Mouse (Mus musculus) midbrain, embryonic 15.5 days (tissue): ENCODE results near the gene Vps25. TPM values are rescaled to one million over a fixed set of nuclear protein-coding genes. Genes with fewer than 3 reads are reported as not detected.

ENCODE experiments used
- ATAC-seq: fragments of 200-750 bp; cut with Nextera tagmentation; replicated peaks from 2 replicates; pipeline ENCODE4 v1.8.0; 2017; ENCODE audit warnings: moderate TSS enrichment
- H3K27ac ChIP-seq: fragments of 300-500 bp; sonication (generic); 2 replicates; pipeline ENCODE4 v1.5.1; 2015; ENCODE audit warnings: mild to moderate bottlenecking, inconsistent platforms
- H3K27me3 ChIP-seq: fragments of 300-500 bp; sonication (generic); replicated peaks from 2 replicates; pipeline ENCODE4 v1.6.1; 2015; ENCODE audit warnings: inconsistent platforms
- H3K36me3 ChIP-seq: fragments of 300-500 bp; sonication (generic); replicated peaks from 2 replicates; pipeline ENCODE4 v1.6.1; 2015; ENCODE audit warnings: inconsistent platforms
- H3K4me1 ChIP-seq: fragments of 300-500 bp; sonication (generic); 2 replicates; pipeline ENCODE4 v1.6.1; 2015; ENCODE audit warnings: inconsistent platforms
- H3K4me2 ChIP-seq: fragments of 300-500 bp; sonication (generic); 2 replicates; pipeline ENCODE4 v1.6.1; 2015; ENCODE audit warnings: inconsistent platforms, mild to moderate bottlenecking, moderate library complexity
- H3K4me3 ChIP-seq: fragments of 300-500 bp; sonication (generic); 2 replicates; pipeline ENCODE4 v1.5.1; 2015; ENCODE audit warnings: mild to moderate bottlenecking, inconsistent platforms
- H3K9ac ChIP-seq: fragments of 300-500 bp; sonication (generic); 2 replicates; pipeline ENCODE4 v1.6.1; 2015; ENCODE audit warnings: mild to moderate bottlenecking, inconsistent platforms
- H3K9me3 ChIP-seq: fragments of 300-500 bp; sonication (generic); 2 replicates; pipeline ENCODE4 v1.6.1; 2016; ENCODE audit warnings: inconsistent platforms
- WGBS: fragments of 180-500 bp; shearing (Covaris S2); methylation state at CpG from one replicate; pipeline ENCODE4 v1.1.7; 2015; ENCODE audit warnings: mixed read lengths; 5-methylcytosine and 5-hydroxymethylcytosine counted together
- polyA plus RNA-seq: library from polyadenylated mRNA; unstranded; fragments of >200 nt; fragmentation: Nextera tagmentation; extraction: Ambion mirVana; gene quantifications from 2 replicates; pipeline ENCODE4 v1.2.1, GENCODE M21; 2015

Gene Vps25
- polyA plus RNA-seq, result 123 and 124 TPM in 2 replicates

- ATAC-seq, result peak; percentile 89
- peak within 1 kb of the TSS; percentile 93 for H3K4me2 ChIP-seq
- H3K27ac ChIP-seq, result peak within 1 kb of the TSS; percentile 89
- H3K9ac ChIP-seq, result peak within 1 kb of the TSS; percentile 82
- H3K27me3 ChIP-seq, result no peaks in the 10 kb centered on the region
- no peaks in the 10 kb centered on the region for H3K36me3 ChIP-seq
- peak within 1 kb of the TSS; percentile 74 for H3K4me3 ChIP-seq
- peaks cover 18% of the 10 kb centered on the region for H3K4me1 ChIP-seq
- H3K9me3 ChIP-seq, result no peaks in the 10 kb centered on the region
- WGBS, result 0% methylated on average over 40 of the region's 40 CpGs
Observed at GRCm38 (mm10) chr11:101253613-101254389, at the start of gene Vps25. Vps25 (plus strand) TSS chr11:101253707.

DNA sequence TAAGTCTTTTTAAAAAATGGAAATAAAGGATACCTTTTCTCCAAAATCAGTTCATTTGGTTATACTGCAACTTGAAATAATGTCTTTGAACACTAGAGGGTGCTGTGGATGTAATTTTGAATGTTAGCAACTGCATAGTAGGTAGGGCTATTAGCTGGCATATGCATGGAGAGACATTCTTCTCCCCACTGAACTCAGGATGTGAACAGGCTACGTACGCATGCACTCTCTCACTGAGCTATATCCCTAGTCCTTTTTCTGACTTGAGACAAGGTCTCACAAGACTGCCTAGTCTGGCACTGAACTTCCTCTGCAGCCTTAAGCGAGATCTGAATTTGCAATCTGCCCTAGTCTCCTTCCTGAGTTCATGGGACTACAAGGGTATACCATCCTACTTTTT lies 41.5 kb upstream of the Vps25 start:
- ATAC-seq, result no peak
- Histone ChIP-seq H3K4me2 (no peak overlapping the region), H3K9ac (no peak overlapping the region), H3K4me1 (no peaks in the 10 kb centered on the region), H3K27me3 (no peaks in the 10 kb centered on the region), H3K36me3 (peaks cover 17% of the 10 kb centered on the region; the same call in 1 of the 2 replicates), H3K9me3 (no peaks in the 10 kb centered on the region), H3K27ac (no peak overlapping the region), H3K4me3 (no peak overlapping the region)
- WGBS, result 39% methylated on average over 3 of the region's 3 CpGs

DNA sequence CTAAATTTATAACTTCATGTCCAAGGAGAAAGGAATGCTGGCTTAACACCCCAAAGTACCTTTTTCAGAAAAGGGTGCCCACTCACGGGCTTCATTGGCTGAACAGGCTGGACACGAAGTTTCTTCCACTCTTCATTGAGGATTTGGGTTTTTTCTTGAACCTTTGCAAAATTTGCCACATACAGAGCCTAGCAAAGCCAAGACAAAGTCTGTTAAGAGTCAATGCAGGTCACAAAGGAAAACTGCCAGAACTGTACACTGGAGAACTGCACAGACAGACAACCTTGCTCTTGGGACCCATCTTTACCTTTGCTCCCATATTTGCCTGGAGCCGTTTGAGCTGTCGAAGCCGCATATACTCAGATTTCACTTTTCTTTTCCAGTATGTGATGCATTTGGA lies 36.6 kb upstream of the Vps25 start:
- WGBS, result 92% methylated on average over 5 of the region's 5 CpGs
- Histone ChIP-seq H3K27me3 (no peaks in the 10 kb centered on the region), H3K9ac (no peak overlapping the region)

GRCm38 (mm10) chr11:101218436-101219055 lies 35.0 kb upstream of the Vps25 start:
- H3K27ac ChIP-seq, result no peak overlapping the region
- 86% methylated on average over 10 of the region's 10 CpGs for WGBS
- no peak overlapping the region for H3K4me2 ChIP-seq
- H3K27me3 ChIP-seq, result no peaks in the 10 kb centered on the region
- H3K9me3 ChIP-seq, result no peaks in the 10 kb centered on the region
- H3K9ac ChIP-seq, result no peak overlapping the region
- no peak overlapping the region for H3K4me3 ChIP-seq
- ATAC-seq, result no peak
- H3K4me1 ChIP-seq, result no peaks in the 10 kb centered on the region
- peaks cover 13% of the 10 kb centered on the region; the same call in 1 of the 2 replicates for H3K36me3 ChIP-seq

More for the DNA sequence above, 36.6 kb upstream of the Vps25 start:
- Histone ChIP-seq H3K4me1 (no peaks in the 10 kb centered on the region), H3K9me3 (no peaks in the 10 kb centered on the region), H3K4me3 (no peak overlapping the region), H3K36me3 (peaks cover 14% of the 10 kb centered on the region; the same call in 1 of the 2 replicates), H3K4me2 (no peak overlapping the region), H3K27ac (no peak overlapping the region)
- ATAC-seq, result no peak

- 0 out of 2 replicates have a peak, but pooled peaks cover 4% of the 10 kb centered on the region for H3K36me3 ChIP-seq
- no peak overlapping the region for H3K27ac ChIP-seq
- no peak overlapping the region for H3K9ac ChIP-seq
- peaks cover 7% of the 10 kb centered on the region for H3K4me1 ChIP-seq
- WGBS, result 63% methylated on average over 2 of the region's 2 CpGs
- no peak overlapping the region for H3K4me3 ChIP-seq
- no peaks in the 10 kb centered on the region for H3K9me3 ChIP-seq
- no peaks in the 10 kb centered on the region for H3K27me3 ChIP-seq
- H3K4me2 ChIP-seq, result no peak overlapping the region
- ATAC-seq, result no peak
Observed at GRCm38 (mm10) chr11:101220853-101221252, 32.7 kb upstream of the Vps25 start.

DNA sequence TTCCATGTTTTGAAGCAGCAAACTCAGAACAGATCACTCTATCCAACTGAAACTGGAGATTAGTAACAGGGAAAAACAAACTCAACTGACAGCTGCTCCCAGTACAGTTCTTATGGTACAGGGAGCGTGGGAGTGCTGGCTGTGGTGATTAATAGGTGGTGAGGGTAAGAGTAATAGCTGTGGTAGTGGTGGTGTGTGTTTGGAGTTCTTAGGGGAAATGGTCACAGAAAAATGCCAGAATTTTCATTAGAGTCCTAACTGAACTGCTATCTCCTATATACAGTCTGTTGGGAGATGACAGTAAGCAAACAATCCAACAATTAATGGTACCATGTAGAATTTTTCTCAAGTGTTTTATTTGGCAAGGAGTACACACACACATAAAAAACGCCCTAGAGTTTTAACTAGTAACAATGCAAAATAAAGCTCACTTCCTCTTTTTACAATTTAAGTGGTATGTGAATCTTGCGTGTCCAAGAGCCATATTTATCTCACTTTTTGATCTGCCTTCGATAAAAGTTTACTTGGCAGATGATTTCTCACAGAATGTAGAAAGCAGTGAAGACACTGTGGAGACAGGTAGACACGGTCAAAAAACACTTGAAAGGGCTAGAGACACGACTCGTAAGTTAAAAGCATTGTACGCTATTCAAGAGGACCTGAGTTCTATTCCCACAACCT lies 32.1 kb upstream of the Vps25 start:
- H3K27me3 ChIP-seq, result no peaks in the 10 kb centered on the region
- peaks cover 7% of the 10 kb centered on the region for H3K4me1 ChIP-seq
- H3K9ac ChIP-seq, result no peak overlapping the region
- no peak overlapping the region for H3K27ac ChIP-seq
- no peaks in the 10 kb centered on the region for H3K9me3 ChIP-seq
- 0 out of 2 replicates have a peak, but pooled peaks cover 4% of the 10 kb centered on the region for H3K36me3 ChIP-seq
- no peak for ATAC-seq
- H3K4me3 ChIP-seq, result no peak overlapping the region
- no peak overlapping the region for H3K4me2 ChIP-seq
- WGBS, result 91% methylated on average over 8 of the region's 8 CpGs

DNA sequence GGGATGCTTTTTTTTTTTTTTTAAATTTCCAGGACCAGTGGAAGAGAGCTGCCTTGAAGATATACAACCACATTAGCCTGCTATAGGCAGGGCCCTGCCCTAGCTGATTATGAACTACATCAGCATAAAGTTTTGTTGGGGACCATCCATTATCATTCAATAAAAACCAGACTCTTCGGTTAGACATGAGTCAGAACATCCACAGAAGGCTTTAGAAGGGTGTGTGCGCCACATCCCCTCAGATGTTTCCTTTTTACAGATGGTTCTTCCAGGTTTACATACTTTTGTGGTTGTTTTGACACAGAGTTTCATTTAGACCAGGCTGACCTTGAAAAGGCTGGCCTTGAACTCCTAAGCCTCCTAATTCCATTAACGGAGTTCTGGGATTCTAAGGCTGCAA lies 29.2 kb upstream of the Vps25 start:
- Histone ChIP-seq H3K4me1 (peaks cover 7% of the 10 kb centered on the region), H3K9ac (no peak overlapping the region), H3K27me3 (no peaks in the 10 kb centered on the region), H3K4me3 (no peak overlapping the region), H3K9me3 (no peaks in the 10 kb centered on the region), H3K4me2 (no peak overlapping the region), H3K36me3 (no peaks in the 10 kb centered on the region), H3K27ac (no peak overlapping the region)
- 93% methylated on average over 3 of the region's 3 CpGs for WGBS
- ATAC-seq, result no peak

- peak overlapping the region; percentile 79 for H3K9ac ChIP-seq
- H3K36me3 ChIP-seq, result no peaks in the 10 kb centered on the region
- H3K4me2 ChIP-seq, result peak overlapping the region; percentile 86
- 20% methylated on average over 25 of the region's 25 CpGs for WGBS
- no peak for ATAC-seq
- 0 out of 2 replicates have a peak, but pooled peaks cover 2% of the 10 kb centered on the region for H3K27me3 ChIP-seq
- peak overlapping the region; percentile 74 for H3K4me3 ChIP-seq
- peaks cover 7% of the 10 kb centered on the region for H3K4me1 ChIP-seq
- no peak overlapping the region for H3K27ac ChIP-seq
- H3K9me3 ChIP-seq, result no peaks in the 10 kb centered on the region
Observed at GRCm38 (mm10) chr11:101225331-101226064, 28.0 kb upstream of the Vps25 start.

- H3K36me3 ChIP-seq, result no peaks in the 10 kb centered on the region
- peak within 1 kb of the TSS; percentile 74 for H3K4me3 ChIP-seq
- H3K27me3 ChIP-seq, result 0 out of 2 replicates have a peak, but pooled peaks cover 3% of the 10 kb centered on the region
- ATAC-seq, result peak; percentile 96
- WGBS, result 1% methylated on average over 56 of the region's 56 CpGs
- H3K27ac ChIP-seq, result no peak within 1 kb of the TSS; the same call in 1 of the 2 replicates
- peaks cover 7% of the 10 kb centered on the region for H3K4me1 ChIP-seq
- H3K9me3 ChIP-seq, result no peaks in the 10 kb centered on the region
- H3K9ac ChIP-seq, result peak within 1 kb of the TSS; percentile 79
- H3K4me2 ChIP-seq, result peak within 1 kb of the TSS; percentile 86
Observed at GRCm38 (mm10) chr11:101226065-101226701, 27.3 kb upstream of the Vps25 start, which contains the start of gene Ezh1. Ezh1 (minus strand) TSS chr11:101226463.

DNA sequence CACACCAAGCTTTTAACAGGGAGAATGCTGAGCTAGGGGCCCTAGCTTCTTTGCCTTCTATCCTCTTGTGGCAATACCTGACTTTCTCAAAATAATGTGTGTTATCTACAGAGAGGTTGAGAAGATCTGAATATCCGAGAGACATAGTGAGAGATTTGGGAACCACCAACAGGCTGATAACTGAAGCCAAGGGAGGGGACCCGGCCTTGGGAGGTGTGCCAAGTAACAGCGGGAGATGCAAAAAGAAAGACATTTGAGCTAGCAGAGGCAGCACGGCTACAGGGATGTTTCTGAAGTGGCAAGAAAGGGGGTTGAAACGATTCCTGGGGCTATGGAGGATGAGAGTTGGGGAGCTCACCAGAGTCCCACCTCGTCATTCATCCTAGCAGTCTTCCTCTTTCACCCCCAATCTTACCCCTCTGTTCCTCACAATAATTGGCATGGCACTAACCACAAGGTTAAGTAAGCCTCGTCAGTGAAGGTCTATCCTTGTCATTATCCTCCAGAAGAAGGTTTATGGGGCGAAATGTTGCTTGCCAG lies 24.1 kb upstream of the Vps25 start:
- peaks cover 7% of the 10 kb centered on the region for H3K4me1 ChIP-seq
- 0 out of 2 replicates have a peak, but pooled peaks cover 3% of the 10 kb centered on the region for H3K27me3 ChIP-seq
- 27% methylated on average over 8 of the region's 8 CpGs for WGBS
- H3K36me3 ChIP-seq, result no peaks in the 10 kb centered on the region
- ATAC-seq, result no peak
- no peak overlapping the region for H3K4me3 ChIP-seq
- no peak overlapping the region for H3K9ac ChIP-seq
- no peak overlapping the region for H3K27ac ChIP-seq
- H3K9me3 ChIP-seq, result no peaks in the 10 kb centered on the region
- no peak overlapping the region for H3K4me2 ChIP-seq

GRCm38 (mm10) chr11:101230061-101230511 lies 23.4 kb upstream of the Vps25 start:
- 0 out of 2 replicates have a peak overlapping the region, but pooled peaks have one; percentile 21 for H3K27ac ChIP-seq
- no peak for ATAC-seq
- 0 out of 2 replicates have a peak, but pooled peaks cover 3% of the 10 kb centered on the region for H3K27me3 ChIP-seq
- no peak overlapping the region for H3K9ac ChIP-seq
- H3K9me3 ChIP-seq, result no peaks in the 10 kb centered on the region
- WGBS, result 26% methylated on average over 2 of the region's 2 CpGs
- H3K4me2 ChIP-seq, result no peak overlapping the region
- no peaks in the 10 kb centered on the region for H3K36me3 ChIP-seq
- H3K4me3 ChIP-seq, result no peak overlapping the region
- peaks cover 7% of the 10 kb centered on the region for H3K4me1 ChIP-seq
